Mouse (Mus musculus): Measurements from ENCODE around the gene Zfp467. TPM values are rescaled to one million over a fixed set of nuclear protein-coding genes. Genes with fewer than 3 reads are reported as not detected.
A peak's percentile ranks its signal among the peaks of the same experiment; 100 is the strongest.

Gene Zfp467
- polyA plus RNA-seq, 1 experiment from 2014 or later = 27.6 TPM

DNA sequence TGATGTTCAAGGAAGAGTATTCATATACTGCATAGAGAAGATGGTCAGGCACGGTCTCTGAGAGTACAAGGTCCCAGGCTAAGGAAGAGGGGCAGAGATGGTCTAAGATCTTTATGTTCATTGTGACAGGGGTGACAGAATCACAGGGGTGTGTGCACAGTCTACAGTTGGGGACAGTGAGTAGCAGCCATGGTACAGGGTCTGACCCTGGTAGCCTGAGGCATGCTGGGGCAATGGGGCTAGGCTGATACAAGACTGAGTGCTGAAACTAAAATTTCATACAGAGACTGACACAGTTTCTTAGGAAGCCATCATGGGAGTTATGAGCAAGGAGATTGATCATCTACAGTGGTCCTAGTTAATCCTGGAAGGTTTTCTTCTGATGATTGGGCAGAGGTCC is 48.9 kb downstream of the Zfp467 start:
- H3K27me3 ChIP-seq (replicated peaks) = no peaks in the 10 kb centered on the region; the same call in 1 of the 2 replicates
- H3K27ac ChIP-seq (replicated peaks) = no peak overlapping the region
- no peaks in the 10 kb centered on the region for H3K9me3 ChIP-seq (replicated peaks)
- H3K9ac ChIP-seq (replicated peaks) = peak overlapping the region; percentile 85; the same call in 1 of the 2 replicates
- H3K4me1 ChIP-seq = peaks cover 40% of the 10 kb centered on the region
- 92% methylated on average over 1 of the region's 1 CpGs for WGBS
- H3K4me2 ChIP-seq = peak overlapping the region; percentile 65
- H3K36me3 ChIP-seq = no peaks in the 10 kb centered on the region
- peak overlapping the region; percentile 80 for H3K4me3 ChIP-seq (replicated peaks)
- no peak for ATAC-seq (ENCODE audit: low FRiP score)

DNA sequence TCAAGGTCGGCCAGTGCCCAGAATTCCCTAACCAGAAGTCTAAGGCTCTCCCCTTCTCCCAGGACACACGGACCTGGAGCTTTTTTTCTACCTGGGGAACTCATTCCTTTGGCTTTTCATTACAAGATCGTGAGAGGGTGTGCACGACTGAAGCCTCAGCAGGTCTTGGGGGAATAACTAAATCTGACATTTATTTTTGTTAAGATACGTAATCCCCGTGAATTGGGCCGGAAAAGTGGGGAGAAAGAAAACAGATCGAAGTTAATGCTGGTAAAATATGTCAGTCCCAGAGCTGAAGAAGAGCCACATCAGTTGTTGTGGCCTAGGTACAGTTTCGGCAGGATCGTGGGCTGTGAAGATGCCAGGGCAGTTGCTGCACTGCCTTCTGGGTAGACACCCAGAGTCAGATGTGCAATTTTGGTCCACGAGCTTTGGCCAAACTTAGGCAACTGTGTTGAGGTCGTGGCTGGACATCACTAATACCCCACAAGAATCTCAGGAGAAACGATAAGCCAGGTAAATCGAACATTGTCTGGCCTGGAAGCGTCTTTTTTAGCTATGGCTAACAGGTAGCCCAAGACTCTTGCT is 49.5 kb downstream of the Zfp467 start:
- Histone ChIP-seq H3K9me3 (replicated peaks) (no peaks in the 10 kb centered on the region), H3K9ac (replicated peaks) (peak overlapping the region; percentile 85), H3K27me3 (replicated peaks) (no peaks in the 10 kb centered on the region; the same call in 1 of the 2 replicates), H3K4me2 (peak overlapping the region; percentile 65), H3K36me3 (no peaks in the 10 kb centered on the region), H3K4me1 (peaks cover 40% of the 10 kb centered on the region), H3K4me3 (replicated peaks) (peak overlapping the region; percentile 80), H3K27ac (replicated peaks) (peak overlapping the region; percentile 87)
- 33% methylated on average over 15 of the region's 15 CpGs for WGBS
- ATAC-seq (ENCODE audit: low FRiP score) = no peak

DNA sequence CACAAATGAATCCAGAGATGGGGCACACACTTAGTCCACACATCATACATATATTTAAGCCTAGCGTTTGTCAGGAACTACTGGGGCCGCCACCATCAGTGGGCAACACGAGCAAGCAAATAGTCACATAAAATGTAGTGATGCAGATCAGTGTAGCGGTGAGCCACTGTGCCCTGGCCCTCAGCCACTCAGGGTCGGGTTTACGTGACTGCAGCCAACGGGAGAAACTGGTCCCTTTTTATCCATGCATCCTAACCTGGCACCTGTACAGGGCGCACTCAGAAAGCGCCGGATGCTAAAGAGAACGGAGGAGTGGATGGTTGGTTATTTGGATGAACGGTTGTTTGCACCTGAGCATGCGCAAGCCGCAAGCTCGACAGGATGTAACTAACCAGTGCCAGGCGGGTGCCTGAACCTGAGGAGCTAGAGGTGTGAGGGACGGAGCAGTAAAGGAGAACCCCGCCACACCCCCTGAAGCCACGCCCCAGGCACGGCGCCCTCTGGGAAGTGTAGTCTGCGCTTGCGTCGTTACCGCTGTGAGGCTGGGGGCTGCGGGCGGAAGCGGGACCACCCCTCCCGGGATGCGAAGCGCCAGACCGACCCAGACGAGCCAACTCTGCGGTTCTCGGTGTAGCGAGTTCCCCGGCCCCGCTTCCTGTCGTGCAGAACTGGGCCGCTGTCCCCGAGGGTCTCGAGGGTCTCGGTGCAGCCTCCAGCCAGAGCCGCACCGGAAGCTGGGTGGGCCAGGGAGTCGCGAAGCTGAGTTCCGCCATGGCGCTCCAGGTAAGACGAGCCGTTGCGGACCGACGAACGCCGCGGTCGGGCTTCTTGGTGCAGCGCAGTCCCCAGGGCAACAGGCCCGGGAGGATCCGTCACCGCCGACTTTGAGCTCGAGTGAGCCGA is 50.3 kb downstream of the Zfp467 start, which contains the start of gene Krba1:
Krba1 (plus strand) TSS at position 482 of the 903 bp plus-strand sequence.
- H3K4me1 ChIP-seq = peaks cover 40% of the 10 kb centered on the region
- no peaks in the 10 kb centered on the region for H3K36me3 ChIP-seq
- H3K27ac ChIP-seq (replicated peaks) = peak within 1 kb of the TSS; percentile 87
- no peaks in the 10 kb centered on the region; the same call in 1 of the 2 replicates for H3K27me3 ChIP-seq (replicated peaks)
- H3K4me3 ChIP-seq (replicated peaks) = peak within 1 kb of the TSS; percentile 80
- H3K9ac ChIP-seq (replicated peaks) = peak within 1 kb of the TSS; percentile 85
- no peaks in the 10 kb centered on the region for H3K9me3 ChIP-seq (replicated peaks)
- peak within 1 kb of the TSS; percentile 65 for H3K4me2 ChIP-seq
- ATAC-seq (ENCODE audit: low FRiP score) = peak; percentile 99
- WGBS = 1% methylated on average over 65 of the region's 65 CpGs

DNA sequence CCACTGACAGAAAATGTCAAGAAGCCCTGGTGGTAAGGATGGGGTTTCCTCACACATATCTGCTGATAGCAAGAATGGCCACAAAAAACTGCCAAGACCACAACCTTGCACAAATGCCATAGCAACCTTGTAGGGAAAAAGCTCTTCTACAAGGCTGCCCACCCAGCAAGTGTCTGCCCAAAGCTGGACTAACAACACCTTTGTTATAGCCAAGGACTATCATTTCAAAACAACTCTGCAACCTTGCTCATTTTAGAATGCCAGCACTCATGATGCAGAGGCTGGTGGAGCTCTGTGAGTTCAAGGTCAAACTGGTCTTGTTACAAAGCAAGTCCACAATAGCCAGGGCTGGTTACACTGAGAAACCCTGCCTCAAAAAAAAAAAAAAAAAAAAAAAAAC is 51.8 kb downstream of the Zfp467 start:
- ATAC-seq (ENCODE audit: low FRiP score) = no peak
- no peak overlapping the region for H3K27ac ChIP-seq (replicated peaks)
- H3K9me3 ChIP-seq (replicated peaks) = no peaks in the 10 kb centered on the region

DNA sequence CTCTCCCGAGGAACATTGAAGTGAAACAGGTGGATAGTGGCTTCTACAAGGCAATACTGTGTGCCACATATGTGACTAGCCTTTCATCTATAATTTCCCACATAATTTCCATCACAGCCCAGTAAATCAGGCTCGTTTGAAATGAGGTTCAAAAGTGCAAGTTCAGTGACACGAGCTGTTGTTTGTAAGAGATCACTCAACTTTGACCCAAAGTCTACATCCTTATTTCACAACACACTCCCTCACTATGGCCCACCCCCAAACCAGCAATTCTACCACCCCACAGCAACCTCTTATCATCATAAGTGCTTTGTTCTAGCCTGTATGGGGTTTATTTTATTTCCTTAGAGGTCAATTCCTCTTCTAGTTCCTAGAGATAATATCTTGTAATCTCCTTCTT is 57.4 kb downstream of the Zfp467 start:
- Histone ChIP-seq H3K27ac (replicated peaks) (no peak overlapping the region), H3K4me3 (replicated peaks) (no peak overlapping the region), H3K36me3 (no peaks in the 10 kb centered on the region), H3K27me3 (replicated peaks) (no peaks in the 10 kb centered on the region), H3K4me1 (no peaks in the 10 kb centered on the region), H3K9ac (replicated peaks) (no peak overlapping the region), H3K9me3 (replicated peaks) (peaks cover 6% of the 10 kb centered on the region; the same call in 1 of the 2 replicates), H3K4me2 (no peak overlapping the region)
- no peak for ATAC-seq (ENCODE audit: low FRiP score)
- 72% methylated on average over 3 of the region's 3 CpGs for WGBS

More for the DNA sequence above, 51.8 kb downstream of the Zfp467 start:
- peaks cover 35% of the 10 kb centered on the region for H3K4me1 ChIP-seq
- H3K27me3 ChIP-seq (replicated peaks) = no peaks in the 10 kb centered on the region; the same call in 1 of the 2 replicates
- no peaks in the 10 kb centered on the region for H3K36me3 ChIP-seq
- H3K4me3 ChIP-seq (replicated peaks) = no peak overlapping the region
- H3K4me2 ChIP-seq = no peak overlapping the region
- H3K9ac ChIP-seq (replicated peaks) = no peak overlapping the region

Small RNAs within 50 kb of the gene (microRNA-seq; reads per million reads assigned to microRNA genes)
- not detected for gene Gm24325

Other genes with a start within 250 kb of the Zfp467 start
- 23.5 and 25.0 TPM in 2 replicates for gene Krba1, start 50.2 kb downstream of the Zfp467 start, polyA plus RNA-seq (2015; fragmentation: Nextera tagmentation; extraction: Ambion mirVana)
- gene Sspo, start 2.4 kb upstream of the Zfp467 start, polyA plus RNA-seq (2015; fragmentation: Nextera tagmentation; extraction: Ambion mirVana) = 0.34 and 0.54 TPM in 2 replicates
- 295 and 349 TPM in 2 replicates for gene Atp6v0e2, start 91.8 kb upstream of the Zfp467 start, polyA plus RNA-seq (2015; fragmentation: Nextera tagmentation; extraction: Ambion mirVana)
- 21.6 and 24.0 TPM in 2 replicates for gene Lrrc61, start 109.0 kb upstream of the Zfp467 start, polyA plus RNA-seq (2015; fragmentation: Nextera tagmentation; extraction: Ambion mirVana)
- gene Rarres2, start 127.0 kb upstream of the Zfp467 start, polyA plus RNA-seq (2015; fragmentation: Nextera tagmentation; extraction: Ambion mirVana) = 11.5 and 16.7 TPM in 2 replicates
- not detected in 2 replicates for gene Gm45021, start 143.8 kb upstream of the Zfp467 start, polyA plus RNA-seq (2015; fragmentation: Nextera tagmentation; extraction: Ambion mirVana)
- gene Repin1, start 148.1 kb upstream of the Zfp467 start, polyA plus RNA-seq (2015; fragmentation: Nextera tagmentation; extraction: Ambion mirVana) = 41.0 and 43.7 TPM in 2 replicates
- not detected in 2 replicates for gene Gm44965, start 148.1 kb upstream of the Zfp467 start, polyA plus RNA-seq (2015; fragmentation: Nextera tagmentation; extraction: Ambion mirVana)
- 12.8 and 13.0 TPM in 2 replicates for gene Zfp775, start 156.2 kb upstream of the Zfp467 start, polyA plus RNA-seq (2015; fragmentation: Nextera tagmentation; extraction: Ambion mirVana)
- 30.5 and 31.4 TPM in 2 replicates for gene AI854703, start 180.9 kb upstream of the Zfp467 start, polyA plus RNA-seq (2015; fragmentation: Nextera tagmentation; extraction: Ambion mirVana)
- 0.73 and 1.4 TPM in 2 replicates for gene Gimap8, start 201.4 kb upstream of the Zfp467 start, polyA plus RNA-seq (2015; fragmentation: Nextera tagmentation; extraction: Ambion mirVana)
- 1.9 and 11.8 TPM in 2 replicates for gene Gimap9, start 230.3 kb upstream of the Zfp467 start, polyA plus RNA-seq (2015; fragmentation: Nextera tagmentation; extraction: Ambion mirVana)
- gene Gimap4, start 238.7 kb upstream of the Zfp467 start, polyA plus RNA-seq (2015; fragmentation: Nextera tagmentation; extraction: Ambion mirVana) = 1.4 and 4.9 TPM in 2 replicates